Mouse (Mus musculus): ENCODE results near the gene Sobp.

DNA sequence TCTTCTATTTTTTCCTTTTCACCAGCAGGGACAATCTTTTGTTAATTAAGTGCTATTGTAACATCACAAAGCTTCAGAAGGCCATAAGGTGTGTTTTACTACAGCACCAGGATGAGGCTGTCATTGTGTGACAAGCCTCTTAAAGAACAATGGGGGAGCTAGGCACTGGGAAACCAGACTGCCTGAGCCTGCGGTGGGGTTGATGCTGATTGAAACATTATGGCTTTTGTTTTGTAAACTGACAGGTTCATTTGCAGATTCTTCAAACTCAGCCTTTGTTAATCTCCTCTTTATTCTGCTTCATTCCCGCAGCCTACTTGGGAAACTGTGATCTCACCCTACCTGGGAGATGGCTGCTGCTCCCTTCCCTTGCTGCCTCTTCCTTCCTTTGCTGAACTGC, 206.0 kb downstream of the Sobp start:
- TF ChIP-seq CTCF (conservative IDR thresholded peaks at IDR 0.05; ENCODE audit: low read length) (no peak), NANOG (IDR thresholded peaks at IDR 0.05; ENCODE audit: borderline replicate concordance, low read length) (peak; percentile 78), POU5F1 (IDR thresholded peaks at IDR 0.05; ENCODE audit: borderline replicate concordance, low read length) (no peak)
